Mouse (Mus musculus) ES-E14 (cell line): Measurements from ENCODE around the gene Fam227b. TPM values are rescaled to one million over a fixed set of nuclear protein-coding genes. Genes with fewer than 3 reads are reported as not detected.

ENCODE experiments used
- DNase-seq: peaks from one replicate; pipeline ENCODE4 v3.0.0-alpha.2; 2013; ENCODE audit warnings: low read depth, low spot score
- H3K27ac ChIP-seq: 2 replicates; pipeline ENCODE4 v1.5.1; 2012; ENCODE audit warnings: low read depth, mild to moderate bottlenecking, low read length, moderate library complexity, mixed read lengths; ENCODE audit not compliant: poor library complexity, insufficient read depth, severe bottlenecking
- H3K36me3 ChIP-seq: 2 replicates; pipeline ENCODE4 v1.6.1; 2012; ENCODE audit warnings: mild to moderate bottlenecking, low read length, moderate library complexity, mixed read lengths; ENCODE audit not compliant: control insufficient read depth, poor library complexity, insufficient read depth, severe bottlenecking
- H3K4me1 ChIP-seq, 2 experiments: fragments of 150-350 bp in 1 of 2; sonication (generic) in 1 of 2; 2 replicates each; pipeline ENCODE4 v1.6.1; 2012; ENCODE audit warnings: low read length in 2 of 2, mild to moderate bottlenecking in 1 of 2, mixed read lengths in 1 of 2; ENCODE audit not compliant: control insufficient read depth in 2 of 2, insufficient read depth in 2 of 2, poor library complexity in 1 of 2
- H3K4me3 ChIP-seq, 2 experiments: fragments of 150-350 bp in 1 of 2; sonication (generic) in 1 of 2; 2 replicates each; pipeline ENCODE4 v1.5.1; 2012; ENCODE audit warnings: low read length in 2 of 2, low read depth in 1 of 2, mild to moderate bottlenecking in 1 of 2, mixed read lengths in 1 of 2; ENCODE audit not compliant: insufficient read depth in 1 of 2, poor library complexity in 1 of 2, severe bottlenecking in 1 of 2
- H3K9ac ChIP-seq: 2 replicates; pipeline ENCODE4 v1.6.1; 2012; ENCODE audit warnings: low read depth, mild to moderate bottlenecking, low read length, mixed read lengths; ENCODE audit not compliant: poor library complexity, insufficient read depth, severe bottlenecking
- H3K9me3 ChIP-seq: fragments of 150-350 bp; sonication (generic); 2 replicates; pipeline ENCODE4 v1.6.1; 2012; ENCODE audit warnings: low read depth, mild to moderate bottlenecking, low read length; ENCODE audit not compliant: control insufficient read depth, insufficient read depth
- CHD2 ChIP-seq: IDR thresholded peaks from 2 replicates; pipeline ENCODE4 v1.6.1; 2014; ENCODE audit warnings: mild to moderate bottlenecking, low read depth, low read length, inconsistent platforms
- HCFC1 ChIP-seq: IDR thresholded peaks from 2 replicates; pipeline ENCODE4 v1.6.1; 2012; ENCODE audit warnings: low read length, inconsistent platforms, borderline replicate concordance; ENCODE audit not compliant: insufficient read depth
- MAFK ChIP-seq: IDR thresholded peaks from 2 replicates; pipeline ENCODE4 v1.6.1; 2014; ENCODE audit warnings: mild to moderate bottlenecking, low read depth, low read length, inconsistent platforms; ENCODE audit not compliant: insufficient read depth
- ZC3H11A ChIP-seq: IDR thresholded peaks from 2 replicates; pipeline ENCODE4 v1.6.1; 2012; ENCODE audit warnings: low read depth, mild to moderate bottlenecking, inconsistent platforms, low read length, borderline replicate concordance
- ZNF384 ChIP-seq: IDR thresholded peaks from 2 replicates; pipeline ENCODE4 v1.6.1; 2012; ENCODE audit warnings: low read depth, low read length, inconsistent platforms
- in situ Hi-C, 2 experiments: fragments of 600-800 bp; cut with MboI; formaldehyde crosslinking; loops; one replicate each; pipeline ENCODE4 v1.15.1; 2025; ENCODE audit warnings: low sequenced_read_pairs in 2 of 2, inconsistent platforms in 1 of 2; ENCODE audit not compliant: unreplicated experiment in 2 of 2
- total RNA-seq: library from RNA; depleted of rRNA; stranded (reverse); fragments of 300-350 nt; gene quantifications from 2 replicates; pipeline ENCODE4 v1.2.3, GENCODE M21; 2012

The Fam227b gene
- total RNA-seq, 1 experiment, result not detected

DNA sequence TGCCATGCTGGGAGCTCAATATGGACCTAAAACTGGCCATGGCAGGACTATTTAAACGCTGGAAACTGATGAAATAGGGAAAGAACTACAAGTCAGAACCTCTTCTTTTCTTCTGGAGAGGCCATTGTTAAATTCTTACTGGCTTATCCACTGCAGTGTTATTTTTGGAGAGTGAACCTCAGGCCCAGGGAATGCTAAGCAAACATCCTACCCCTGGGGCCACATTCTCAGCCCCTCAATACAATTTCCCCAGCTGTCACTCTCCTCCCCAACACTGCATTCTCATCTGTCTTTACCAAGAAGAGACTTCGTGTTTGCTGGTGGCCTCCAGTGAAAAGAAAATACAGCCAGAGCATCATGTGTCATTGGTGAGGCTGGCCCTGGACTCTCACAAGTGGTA lies 87.0 kb downstream of the Fam227b start:
- in situ Hi-C loops, result no loop called here
- TF ChIP-seq ZNF384 (no peak), CHD2 (no peak), HCFC1 (no peak), MAFK (no peak), ZC3H11A (no peak)
- H3K9ac ChIP-seq, result no peak overlapping the region
- no peaks in the 10 kb centered on the region for H3K36me3 ChIP-seq
- H3K4me1 ChIP-seq, result no peaks in the 10 kb centered on the region
- no peak overlapping the region for H3K4me3 ChIP-seq
- no peak overlapping the region for H3K27ac ChIP-seq
- H3K9me3 ChIP-seq, result no peaks in the 10 kb centered on the region
- no peak for DNase-seq

DNA sequence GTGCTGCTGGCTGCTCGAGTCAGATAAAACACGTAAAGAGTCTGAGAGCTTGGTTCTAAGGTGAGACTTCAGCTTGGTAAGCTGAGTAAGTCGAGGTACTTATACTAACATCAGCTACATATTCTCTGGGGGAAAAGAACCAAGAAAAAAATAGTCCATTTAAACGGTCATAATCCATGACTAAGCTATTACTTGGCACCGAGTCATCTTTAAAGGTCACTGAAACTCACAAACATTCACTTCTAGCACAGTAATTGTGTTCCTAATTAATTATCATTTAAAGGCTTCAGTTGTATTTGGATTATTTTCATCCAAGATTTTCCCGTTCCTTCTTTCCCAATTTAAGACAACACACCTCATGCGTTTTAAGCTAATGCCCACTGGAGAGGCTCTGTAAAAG lies 88.9 kb downstream of the Fam227b start:
- Histone ChIP-seq H3K36me3 (no peaks in the 10 kb centered on the region), H3K4me1 (no peaks in the 10 kb centered on the region), H3K9ac (no peak overlapping the region), H3K27ac (no peak overlapping the region), H3K9me3 (no peaks in the 10 kb centered on the region), H3K4me3 (no peak overlapping the region)
- TF ChIP-seq ZNF384 (no peak), CHD2 (no peak), ZC3H11A (no peak), HCFC1 (no peak), MAFK (no peak)
- DNase-seq, result no peak
- in situ Hi-C loops, result no loop called here

DNA sequence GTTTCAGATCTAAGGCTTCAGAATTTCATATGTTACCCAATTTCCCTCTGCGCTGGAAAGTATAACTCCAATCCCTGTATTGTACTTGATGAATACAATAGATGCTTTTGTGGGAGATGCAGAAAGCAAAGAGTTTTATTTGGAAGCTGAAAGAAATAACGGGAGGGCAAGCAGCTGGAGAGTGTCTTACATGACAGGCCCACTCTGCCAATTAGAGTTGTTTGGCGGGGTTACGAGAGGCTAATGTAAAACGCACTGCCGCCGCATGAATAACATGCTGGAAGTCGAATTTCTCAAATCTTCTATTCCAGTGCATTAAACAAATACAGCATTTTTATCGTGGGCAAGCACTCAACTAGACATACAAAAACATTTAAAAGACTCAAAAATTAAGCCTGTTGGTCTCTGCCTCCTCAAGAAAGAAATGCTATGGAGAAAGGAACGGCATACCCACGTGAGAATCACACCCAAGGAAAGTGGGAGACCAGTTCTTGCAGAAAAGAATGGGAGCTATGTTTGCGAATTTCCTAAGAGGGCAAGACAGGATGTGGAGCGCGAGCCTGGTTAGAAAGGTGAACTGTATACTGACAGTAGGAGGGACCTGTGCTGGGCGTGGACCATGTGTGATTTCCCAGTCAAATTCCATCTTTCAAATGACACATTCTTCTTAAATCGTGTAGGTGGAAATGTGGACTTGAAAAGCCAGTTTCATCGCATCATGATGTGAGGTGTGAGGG lies 90.6 kb downstream of the Fam227b start:
- no peak overlapping the region for H3K27ac ChIP-seq
- no peak for DNase-seq
- no peak for TF ChIP-seq CHD2
- no peak for TF ChIP-seq ZC3H11A
- TF ChIP-seq MAFK, result no peak
- no peak for TF ChIP-seq ZNF384
- no peak for TF ChIP-seq HCFC1

DNA sequence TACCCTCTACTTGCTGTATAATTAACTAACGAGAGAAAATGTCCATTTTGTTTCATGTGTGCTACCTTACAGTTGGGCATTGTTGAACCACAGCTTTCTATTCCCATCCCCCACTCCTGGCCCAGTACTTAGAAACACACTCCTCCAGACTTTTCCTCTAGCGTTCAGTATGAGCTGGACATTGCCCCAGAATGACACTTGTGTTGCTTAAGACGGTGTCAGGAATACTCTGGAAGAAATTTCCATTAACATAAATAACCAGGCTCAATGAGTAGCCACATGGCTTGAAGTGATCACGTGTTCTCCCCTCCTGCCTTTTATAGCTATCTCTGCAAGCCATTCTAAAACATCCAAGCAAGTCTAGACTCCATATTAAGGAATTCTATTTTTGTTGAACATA lies 91.2 kb downstream of the Fam227b start:
- H3K9me3 ChIP-seq, result no peaks in the 10 kb centered on the region
- no peak for DNase-seq
- no peak overlapping the region for H3K27ac ChIP-seq
- H3K4me3 ChIP-seq, result no peak overlapping the region
- no peak for TF ChIP-seq HCFC1
- in situ Hi-C loops, result no loop called here
- no peak overlapping the region for H3K9ac ChIP-seq
- H3K36me3 ChIP-seq, result no peaks in the 10 kb centered on the region
- H3K4me1 ChIP-seq, result no peaks in the 10 kb centered on the region

More for the DNA sequence above, 90.6 kb downstream of the Fam227b start:
- Histone ChIP-seq H3K9me3 (no peaks in the 10 kb centered on the region), H3K9ac (no peak overlapping the region), H3K4me1 (no peaks in the 10 kb centered on the region), H3K4me3 (no peak overlapping the region), H3K36me3 (no peaks in the 10 kb centered on the region)
- in situ Hi-C loops, result no loop called here

DNA sequence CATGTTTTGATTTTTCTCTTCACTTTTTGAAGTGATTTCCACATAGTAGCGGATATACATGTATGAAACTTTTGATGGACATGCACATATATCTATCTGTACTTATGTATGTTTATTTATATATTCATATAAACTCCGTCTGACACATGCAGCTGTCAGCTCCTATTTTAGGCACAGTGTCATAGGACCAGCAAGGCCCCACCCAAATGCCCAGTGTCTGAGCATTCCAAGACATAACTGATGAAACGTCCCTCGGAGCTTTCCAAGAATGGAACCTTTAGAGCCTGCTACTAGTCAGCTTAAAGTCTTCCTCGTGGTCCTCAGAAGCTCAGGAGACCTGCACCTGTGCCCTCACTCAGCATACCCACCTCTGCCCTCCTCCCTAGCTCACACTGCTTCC lies 98.1 kb downstream of the Fam227b start:
- in situ Hi-C loops, result no loop called here
- TF ChIP-seq ZNF384 (no peak), HCFC1 (no peak), CHD2 (no peak), MAFK (no peak), ZC3H11A (no peak)
- Histone ChIP-seq H3K27ac (no peak overlapping the region), H3K9ac (no peak overlapping the region), H3K4me3 (no peak overlapping the region), H3K36me3 (no peaks in the 10 kb centered on the region), H3K9me3 (no peaks in the 10 kb centered on the region), H3K4me1 (no peaks in the 10 kb centered on the region)
- DNase-seq, result no peak
